Mouse (Mus musculus) midbrain, embryonic 15.5 days (tissue): Measurements from ENCODE around the gene Rnf180. TPM values are rescaled to one million over a fixed set of nuclear protein-coding genes. Genes with fewer than 3 reads are reported as not detected.

ENCODE experiments used
- ATAC-seq: fragments of 200-750 bp; cut with Nextera tagmentation; replicated peaks from 2 replicates; pipeline ENCODE4 v1.8.0; 2017; ENCODE audit warnings: moderate TSS enrichment
- H3K27ac ChIP-seq: fragments of 300-500 bp; sonication (generic); 2 replicates; pipeline ENCODE4 v1.5.1; 2015; ENCODE audit warnings: mild to moderate bottlenecking, inconsistent platforms
- H3K27me3 ChIP-seq: fragments of 300-500 bp; sonication (generic); replicated peaks from 2 replicates; pipeline ENCODE4 v1.6.1; 2015; ENCODE audit warnings: inconsistent platforms
- H3K36me3 ChIP-seq: fragments of 300-500 bp; sonication (generic); replicated peaks from 2 replicates; pipeline ENCODE4 v1.6.1; 2015; ENCODE audit warnings: inconsistent platforms
- H3K4me1 ChIP-seq: fragments of 300-500 bp; sonication (generic); 2 replicates; pipeline ENCODE4 v1.6.1; 2015; ENCODE audit warnings: inconsistent platforms
- H3K4me2 ChIP-seq: fragments of 300-500 bp; sonication (generic); 2 replicates; pipeline ENCODE4 v1.6.1; 2015; ENCODE audit warnings: inconsistent platforms, mild to moderate bottlenecking, moderate library complexity
- H3K4me3 ChIP-seq: fragments of 300-500 bp; sonication (generic); 2 replicates; pipeline ENCODE4 v1.5.1; 2015; ENCODE audit warnings: mild to moderate bottlenecking, inconsistent platforms
- H3K9ac ChIP-seq: fragments of 300-500 bp; sonication (generic); 2 replicates; pipeline ENCODE4 v1.6.1; 2015; ENCODE audit warnings: mild to moderate bottlenecking, inconsistent platforms
- H3K9me3 ChIP-seq: fragments of 300-500 bp; sonication (generic); 2 replicates; pipeline ENCODE4 v1.6.1; 2016; ENCODE audit warnings: inconsistent platforms
- WGBS: fragments of 180-500 bp; shearing (Covaris S2); methylation state at CpG from one replicate; pipeline ENCODE4 v1.1.7; 2015; ENCODE audit warnings: mixed read lengths; 5-methylcytosine and 5-hydroxymethylcytosine counted together
- polyA plus RNA-seq: library from polyadenylated mRNA; unstranded; fragments of >200 nt; fragmentation: Nextera tagmentation; extraction: Ambion mirVana; gene quantifications from 2 replicates; pipeline ENCODE4 v1.2.1, GENCODE M21; 2015

The Rnf180 gene
- polyA plus RNA-seq, 1 experiment from 2014 or later, result 34.3 TPM

GRCm38 (mm10) chr13:105153955-105154354, 140.7 kb downstream of the Rnf180 start:
- H3K4me1 ChIP-seq, result no peaks in the 10 kb centered on the region
- no peaks in the 10 kb centered on the region for H3K9me3 ChIP-seq
- ATAC-seq, result no peak
- WGBS, result 54% methylated on average over 4 of the region's 4 CpGs
- H3K27ac ChIP-seq, result no peak overlapping the region
- no peaks in the 10 kb centered on the region for H3K36me3 ChIP-seq
- H3K4me3 ChIP-seq, result no peak overlapping the region
- no peaks in the 10 kb centered on the region for H3K27me3 ChIP-seq
- no peak overlapping the region for H3K4me2 ChIP-seq
- no peak overlapping the region for H3K9ac ChIP-seq

DNA sequence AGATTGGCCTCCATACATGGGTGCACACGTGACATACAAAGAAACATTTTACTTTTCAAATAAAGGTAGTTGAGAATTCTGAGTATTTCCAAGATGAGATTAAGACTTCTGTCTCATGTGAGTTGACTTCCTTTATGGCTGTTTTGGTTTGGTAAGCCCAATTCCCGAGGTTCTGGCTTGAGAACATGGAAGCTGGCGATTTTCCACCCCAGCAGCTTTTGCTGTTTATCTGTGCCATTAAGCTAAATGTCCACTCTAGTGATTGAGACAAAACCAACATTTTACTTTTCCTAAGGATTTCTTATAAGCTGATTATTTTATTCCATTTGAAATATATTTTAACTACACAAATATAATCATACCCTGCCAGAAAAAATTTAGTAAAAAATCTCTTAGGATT, 144.6 kb downstream of the Rnf180 start:
- Histone ChIP-seq H3K9ac (no peak overlapping the region), H3K4me3 (no peak overlapping the region), H3K4me2 (no peak overlapping the region), H3K4me1 (no peaks in the 10 kb centered on the region), H3K27ac (no peak overlapping the region), H3K27me3 (no peaks in the 10 kb centered on the region), H3K36me3 (no peaks in the 10 kb centered on the region), H3K9me3 (no peaks in the 10 kb centered on the region)
- ATAC-seq, result no peak
- 87% methylated on average over 3 of the region's 3 CpGs for WGBS

DNA sequence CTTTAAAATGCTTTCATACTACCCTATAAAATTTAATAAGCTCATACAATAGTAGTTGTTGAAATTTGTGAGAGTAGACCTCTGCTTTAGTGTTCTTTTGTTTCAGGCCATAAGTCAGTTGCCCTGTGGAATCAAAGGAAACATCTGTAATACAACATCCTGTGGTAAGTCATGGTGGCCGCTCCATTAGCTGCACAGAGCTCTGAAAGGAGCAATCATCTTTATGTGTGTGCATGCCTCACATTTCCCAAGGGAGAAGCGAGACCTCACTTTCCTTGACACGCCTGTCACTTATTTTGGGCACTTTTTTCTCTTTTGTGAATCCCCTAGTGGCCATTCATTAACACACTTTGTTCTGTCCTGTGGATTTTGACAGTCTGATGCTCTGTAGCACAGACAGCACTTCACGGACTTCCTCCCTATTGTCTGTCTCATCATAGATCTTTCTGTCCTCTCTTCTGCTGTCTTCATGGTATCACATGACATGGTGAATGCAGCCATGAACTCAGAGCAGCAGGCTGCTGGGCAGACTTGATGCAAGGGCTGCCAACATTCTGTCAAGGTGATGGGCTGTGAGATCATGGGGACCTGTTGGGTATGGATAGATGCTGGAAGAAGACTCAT, 146.7 kb downstream of the Rnf180 start:
- WGBS, result 48% methylated on average over 4 of the region's 4 CpGs
- Histone ChIP-seq H3K4me3 (no peak overlapping the region), H3K27ac (no peak overlapping the region), H3K9me3 (no peaks in the 10 kb centered on the region), H3K4me2 (no peak overlapping the region), H3K4me1 (no peaks in the 10 kb centered on the region), H3K27me3 (no peaks in the 10 kb centered on the region), H3K36me3 (no peaks in the 10 kb centered on the region), H3K9ac (no peak overlapping the region)
- no peak for ATAC-seq

DNA sequence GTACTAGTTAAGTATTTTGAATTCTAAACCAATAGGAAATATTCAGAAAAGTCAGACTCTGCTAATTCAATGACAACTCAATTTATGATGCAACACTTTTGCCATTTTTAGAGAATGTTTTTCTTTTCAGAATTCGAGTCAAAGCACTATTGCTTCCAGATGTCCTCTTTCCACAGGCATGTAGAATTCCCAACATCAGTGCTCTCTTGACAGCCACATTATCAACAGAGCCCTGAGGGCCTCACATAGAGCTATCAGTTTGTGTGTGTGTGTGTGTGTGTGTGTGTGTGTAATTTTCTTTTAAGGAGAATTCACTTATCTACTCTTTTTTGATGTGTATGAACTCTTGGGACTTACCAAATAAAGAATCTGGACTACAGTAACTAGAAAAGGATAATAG, 147.8 kb downstream of the Rnf180 start:
- no peak for ATAC-seq
- Histone ChIP-seq H3K4me1 (no peaks in the 10 kb centered on the region), H3K9ac (no peak overlapping the region), H3K27ac (no peak overlapping the region), H3K9me3 (no peaks in the 10 kb centered on the region), H3K36me3 (no peaks in the 10 kb centered on the region), H3K27me3 (no peaks in the 10 kb centered on the region), H3K4me2 (no peak overlapping the region), H3K4me3 (no peak overlapping the region)
- WGBS, result 68% methylated on average over 1 of the region's 1 CpGs

DNA sequence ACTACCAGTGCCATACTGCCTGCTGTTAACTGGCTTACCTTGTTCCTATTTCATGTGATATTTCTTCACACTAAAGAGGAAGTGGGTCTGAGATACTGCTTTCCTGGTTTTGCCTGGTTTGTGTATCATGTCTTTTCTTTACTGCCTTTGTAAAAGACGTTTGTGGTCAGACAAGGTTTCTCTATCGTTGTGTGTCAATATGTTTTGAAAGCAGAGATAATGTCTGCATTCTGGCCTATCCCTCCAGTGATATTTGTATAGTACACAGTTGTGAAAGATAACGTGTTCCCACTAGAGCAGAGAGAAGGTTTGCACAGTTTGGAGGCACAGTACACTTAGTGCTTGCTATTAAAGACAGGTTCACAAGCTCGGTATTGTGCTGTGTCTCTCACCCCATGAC, 154.7 kb downstream of the Rnf180 start:
- no peaks in the 10 kb centered on the region for H3K4me1 ChIP-seq
- H3K9me3 ChIP-seq, result no peaks in the 10 kb centered on the region
- H3K9ac ChIP-seq, result no peak overlapping the region
- H3K4me3 ChIP-seq, result no peak overlapping the region
- 83% methylated on average over 4 of the region's 4 CpGs for WGBS
- no peaks in the 10 kb centered on the region for H3K36me3 ChIP-seq
- no peak overlapping the region for H3K4me2 ChIP-seq
- ATAC-seq, result no peak
- no peaks in the 10 kb centered on the region for H3K27me3 ChIP-seq
- H3K27ac ChIP-seq, result no peak overlapping the region

DNA sequence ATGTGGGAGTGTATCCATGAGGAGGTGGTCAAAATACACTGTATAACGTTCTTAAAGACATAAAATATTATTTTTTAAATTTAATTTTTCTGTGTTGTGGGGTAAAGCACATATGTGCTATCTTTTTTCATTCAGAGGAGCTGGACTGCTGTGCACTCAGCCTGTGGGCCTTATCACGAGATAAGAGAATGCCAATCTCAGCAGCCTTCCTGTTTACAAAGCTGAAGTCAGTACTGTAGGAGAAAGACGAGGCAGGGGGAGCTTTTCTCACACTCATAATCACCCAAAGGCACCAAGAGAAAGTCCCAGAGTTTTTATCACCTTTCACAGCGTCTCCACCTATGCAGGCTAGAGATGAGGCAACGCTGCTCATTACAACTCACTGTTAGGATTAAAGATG, 160.2 kb downstream of the Rnf180 start:
- no peak for ATAC-seq
- no peak overlapping the region for H3K27ac ChIP-seq
- WGBS, result 75% methylated on average over 5 of the region's 5 CpGs

DNA sequence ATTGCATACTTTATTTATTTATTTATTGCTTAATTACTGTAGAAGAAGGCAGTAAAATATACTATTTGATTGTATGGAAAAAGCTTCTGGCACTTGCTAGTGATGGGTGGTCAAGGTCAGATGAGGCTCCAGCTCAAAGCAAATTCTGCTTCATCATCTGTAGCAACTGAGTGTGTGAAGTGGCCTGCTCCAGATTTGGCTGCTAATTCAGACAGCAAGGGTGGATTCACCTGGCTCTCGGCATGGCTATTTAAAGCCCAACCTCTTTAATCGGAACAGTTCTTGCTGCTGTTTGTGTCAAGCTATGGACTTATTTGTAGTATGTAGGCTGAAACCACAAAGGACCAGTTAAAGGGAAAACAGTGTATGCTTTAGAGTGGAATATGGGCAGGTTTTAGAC, 161.8 kb downstream of the Rnf180 start:
- Histone ChIP-seq H3K9ac (no peak overlapping the region), H3K36me3 (no peaks in the 10 kb centered on the region), H3K4me1 (no peaks in the 10 kb centered on the region), H3K4me2 (no peak overlapping the region), H3K27me3 (no peaks in the 10 kb centered on the region), H3K27ac (no peak overlapping the region), H3K9me3 (no peaks in the 10 kb centered on the region), H3K4me3 (no peak overlapping the region)
- no peak for ATAC-seq
- 87% methylated on average over 2 of the region's 2 CpGs for WGBS

More for the DNA sequence above, 160.2 kb downstream of the Rnf180 start:
- no peaks in the 10 kb centered on the region for H3K4me1 ChIP-seq
- no peak overlapping the region for H3K9ac ChIP-seq
- H3K9me3 ChIP-seq, result no peaks in the 10 kb centered on the region
- H3K36me3 ChIP-seq, result no peaks in the 10 kb centered on the region
- H3K4me3 ChIP-seq, result no peak overlapping the region
- H3K27me3 ChIP-seq, result no peaks in the 10 kb centered on the region
- H3K4me2 ChIP-seq, result no peak overlapping the region

- no peak overlapping the region for H3K9ac ChIP-seq
- no peaks in the 10 kb centered on the region for H3K27me3 ChIP-seq
- no peaks in the 10 kb centered on the region for H3K9me3 ChIP-seq
- no peak overlapping the region for H3K27ac ChIP-seq
- 67% methylated on average over 6 of the region's 6 CpGs for WGBS
- H3K4me2 ChIP-seq, result no peak overlapping the region
- no peak for ATAC-seq
- H3K36me3 ChIP-seq, result no peaks in the 10 kb centered on the region
- no peak overlapping the region for H3K4me3 ChIP-seq
- H3K4me1 ChIP-seq, result no peaks in the 10 kb centered on the region
Observed at GRCm38 (mm10) chr13:105132370-105132769, 162.2 kb downstream of the Rnf180 start.

DNA sequence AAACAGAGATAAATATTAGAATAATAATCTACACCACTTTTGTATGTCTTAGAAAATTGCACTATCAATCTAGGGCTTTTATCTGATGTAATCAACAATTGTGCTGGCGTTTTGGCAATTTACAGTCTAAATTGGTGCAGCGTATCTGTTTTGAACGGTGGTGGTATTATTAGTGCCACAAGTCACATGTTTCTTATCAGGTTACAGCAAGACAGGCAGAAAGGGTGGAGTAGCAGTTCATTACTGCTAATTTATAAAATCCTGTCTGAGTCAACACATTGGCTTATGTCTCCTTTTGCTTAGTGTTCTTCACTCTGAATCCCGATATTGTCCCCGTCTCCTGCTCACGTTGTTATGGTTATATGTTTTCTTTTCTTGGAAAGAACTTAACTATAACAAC, 164.5 kb downstream of the Rnf180 start:
- WGBS, result 83% methylated on average over 6 of the region's 6 CpGs

GRCm38 (mm10) chr13:105122092-105122491, 172.5 kb downstream of the Rnf180 start:
- WGBS, result 93% methylated on average over 3 of the region's 3 CpGs
- H3K36me3 ChIP-seq, result no peaks in the 10 kb centered on the region
- no peaks in the 10 kb centered on the region for H3K9me3 ChIP-seq
- no peak overlapping the region for H3K4me2 ChIP-seq
- H3K27ac ChIP-seq, result no peak overlapping the region
- H3K27me3 ChIP-seq, result no peaks in the 10 kb centered on the region
- no peak for ATAC-seq
- H3K4me3 ChIP-seq, result no peak overlapping the region
- H3K9ac ChIP-seq, result no peak overlapping the region
- no peaks in the 10 kb centered on the region for H3K4me1 ChIP-seq

More for the DNA sequence above, 164.5 kb downstream of the Rnf180 start:
- H3K4me3 ChIP-seq, result no peak overlapping the region
- no peak overlapping the region for H3K27ac ChIP-seq
- no peak for ATAC-seq
- H3K9me3 ChIP-seq, result no peaks in the 10 kb centered on the region
- no peak overlapping the region for H3K9ac ChIP-seq
- no peaks in the 10 kb centered on the region for H3K27me3 ChIP-seq
- H3K4me2 ChIP-seq, result no peak overlapping the region
- no peaks in the 10 kb centered on the region for H3K4me1 ChIP-seq
- no peaks in the 10 kb centered on the region for H3K36me3 ChIP-seq

- Histone ChIP-seq H3K9ac (no peak overlapping the region), H3K36me3 (no peaks in the 10 kb centered on the region), H3K27ac (no peak overlapping the region), H3K4me1 (no peaks in the 10 kb centered on the region), H3K4me2 (no peak overlapping the region), H3K27me3 (no peaks in the 10 kb centered on the region), H3K9me3 (no peaks in the 10 kb centered on the region), H3K4me3 (no peak overlapping the region)
- no peak for ATAC-seq
Observed at GRCm38 (mm10) chr13:105121617-105122016, 173.0 kb downstream of the Rnf180 start.

GRCm38 (mm10) chr13:105111599-105111998, 183.0 kb downstream of the Rnf180 start:
- Histone ChIP-seq H3K27me3 (no peaks in the 10 kb centered on the region), H3K9me3 (no peaks in the 10 kb centered on the region), H3K36me3 (no peaks in the 10 kb centered on the region), H3K27ac (no peak overlapping the region), H3K4me2 (no peak overlapping the region), H3K4me1 (no peaks in the 10 kb centered on the region), H3K9ac (no peak overlapping the region), H3K4me3 (no peak overlapping the region)
- ATAC-seq, result no peak
- WGBS, result 90% methylated on average over 6 of the region's 6 CpGs

DNA sequence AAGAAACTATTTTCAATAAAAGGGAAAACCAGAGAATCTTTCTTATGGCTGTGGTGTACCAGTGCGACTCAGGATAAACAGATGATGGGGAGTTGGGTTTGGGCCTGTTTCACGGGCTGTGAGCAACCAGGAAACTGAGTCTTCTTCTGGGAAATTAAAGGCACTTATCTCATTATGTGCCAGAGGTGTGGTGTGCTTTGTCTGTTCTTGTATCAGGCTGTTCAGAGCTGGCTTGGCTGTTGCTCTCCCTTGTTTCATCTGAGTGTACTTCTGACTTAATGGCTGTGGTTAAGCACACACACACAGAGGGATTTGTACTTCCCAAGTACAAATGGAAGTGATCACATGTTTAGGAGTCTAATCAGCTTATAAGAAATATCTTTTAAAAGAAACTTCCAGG, 190.2 kb downstream of the Rnf180 start:
- Histone ChIP-seq H3K27ac (no peak overlapping the region), H3K4me3 (no peak overlapping the region), H3K4me2 (no peak overlapping the region), H3K36me3 (no peaks in the 10 kb centered on the region), H3K9ac (no peak overlapping the region), H3K27me3 (no peaks in the 10 kb centered on the region), H3K4me1 (no peaks in the 10 kb centered on the region), H3K9me3 (no peaks in the 10 kb centered on the region)
- no peak for ATAC-seq
- WGBS, result 83% methylated on average over 2 of the region's 2 CpGs
